In genomic region chr1:152617745-152618342, GRCm38 (mm10) we compare ENCODE assay signal across 10 mouse cellular contexts.
DNase-seq lines count a peak whose midpoint lies in the region; ATAC-seq and TF ChIP-seq lines count a peak whose summit lies in the region.
"Had no signal": no experiment of that assay in that cellular context is flagged by ENCODE, and none has a peak within 500 bp of the region (broad histone marks: within the 10 kb centered on the region; RNA-seq: fewer than 3 reads in every experiment).

No protein-coding gene starts in this region.

- H3K4me3 ChIP-seq in kidney, embryonic 15.5 days (replicated peaks), result no peak overlapping the region
- H3K4me3 ChIP-seq in bone marrow macrophage, adult 2 months (ENCODE audit: insufficient read depth, low read length), result no peak overlapping the region
- no peak overlapping the region for H3K4me3 ChIP-seq in heart, embryonic 14.5 days (ENCODE audit: control insufficient read depth in 1 of 2, insufficient read depth in 1 of 2, low read depth in 1 of 2, low read length in 2 of 2)
- H3K4me3 ChIP-seq in forebrain, embryonic 11.5 days (ENCODE audit: low read depth, low read length), result no peak overlapping the region
- H3K4me3 ChIP-seq: limb, embryonic 12.5 days had no signal

- no peak for TF ChIP-seq CTCF in bone marrow macrophage, adult 2 months (IDR thresholded peaks at IDR 0.05; ENCODE audit: low read depth, low read length)

- no peak for ATAC-seq in kidney, embryonic 15.5 days (replicated peaks; ENCODE audit: low FRiP score)
- ATAC-seq in heart, embryonic 14.5 days (ENCODE audit: insufficient number of reproducible peaks, insufficient read depth, low FRiP score, low read depth), result no peak
- ATAC-seq in megakaryocyte, adult 5-6 weeks (ENCODE audit: poor library complexity, severe bottlenecking), result peak; percentile 13; the same call in 1 of the 2 replicates
- no peak for ATAC-seq in forebrain, embryonic 11.5 days (replicated peaks; ENCODE audit: low FRiP score)

- no peak overlapping the region for H3K4me2 ChIP-seq in kidney, embryonic 15.5 days
- H3K4me2 ChIP-seq in heart, embryonic 14.5 days (ENCODE audit: low read length), result peak overlapping the region; percentile 17; the same call in 1 of the 2 replicates
- no peak overlapping the region for H3K4me2 ChIP-seq in forebrain, embryonic 11.5 days (ENCODE audit: low read depth, low read length, severe bottlenecking)
- H3K4me2 ChIP-seq: limb, embryonic 12.5 days had no signal

- H3K36me3 ChIP-seq in kidney, embryonic 15.5 days, result peaks cover 18% of the 10 kb centered on the region
- peaks cover 63% of the 10 kb centered on the region for H3K36me3 ChIP-seq in heart, embryonic 14.5 days (ENCODE audit: control insufficient read depth, insufficient read depth, low read length)
- H3K36me3 ChIP-seq in forebrain, embryonic 11.5 days (ENCODE audit: control insufficient read depth, insufficient read depth, low read length), result no peaks in the 10 kb centered on the region

- peaks cover 83% of the 10 kb centered on the region for H3K4me1 ChIP-seq in kidney, embryonic 15.5 days
- peaks cover 66% of the 10 kb centered on the region for H3K4me1 ChIP-seq in bone marrow macrophage, adult 2 months (ENCODE audit: control insufficient read depth, insufficient read depth, low read length)
- peaks cover 35 to 92% of the 10 kb centered on the region in 2 experiments for H3K4me1 ChIP-seq in heart, embryonic 14.5 days (ENCODE audit: control insufficient read depth in 2 of 2, insufficient read depth in 2 of 2, low read length in 2 of 2)
- H3K4me1 ChIP-seq in forebrain, embryonic 11.5 days (replicated peaks; ENCODE audit: control insufficient read depth, insufficient read depth, low read length), result no peaks in the 10 kb centered on the region; the same call in 1 of the 2 replicates

- no peaks in the 10 kb centered on the region for H3K27me3 ChIP-seq in kidney, embryonic 15.5 days
- H3K27me3 ChIP-seq in heart, embryonic 14.5 days (ENCODE audit: control insufficient read depth, insufficient read depth, low read length), result no peaks in the 10 kb centered on the region
- H3K27me3 ChIP-seq in forebrain, embryonic 11.5 days (ENCODE audit: control insufficient read depth, insufficient read depth, low read length), result no peaks in the 10 kb centered on the region
- H3K27me3 ChIP-seq: limb, embryonic 12.5 days had no signal

- H3K9ac ChIP-seq in kidney, embryonic 15.5 days, result no peak overlapping the region
- H3K9ac ChIP-seq in heart, embryonic 14.5 days (ENCODE audit: low read length), result peak overlapping the region; percentile 60; the same call in 1 of the 2 replicates
- no peak overlapping the region for H3K9ac ChIP-seq in forebrain, embryonic 11.5 days (ENCODE audit: low read length)
- H3K9ac ChIP-seq: limb, embryonic 12.5 days had no signal

- no peak for TF ChIP-seq POLR2A in bone marrow macrophage, adult 2 months (IDR thresholded peaks at IDR 0.05; ENCODE audit: borderline replicate concordance, low read depth, low read length)

- no peaks in the 10 kb centered on the region for H3K9me3 ChIP-seq in kidney, embryonic 15.5 days (replicated peaks)
- H3K9me3 ChIP-seq in heart, embryonic 14.5 days (ENCODE audit: control insufficient read depth, low read length), result peaks cover 7% of the 10 kb centered on the region; the same call in 1 of the 2 replicates
- no peaks in the 10 kb centered on the region for H3K9me3 ChIP-seq in forebrain, embryonic 11.5 days (ENCODE audit: control insufficient read depth, low read length)

- no peak for DNase-seq in kidney, postnatal 4 days
- no peak for DNase-seq in cerebellum, postnatal 4 days (ENCODE audit: low spot score in 2 of 2)
- no peak for DNase-seq in forebrain, embryonic 11.5 days (ENCODE audit: low spot score)
- DNase-seq: cerebellum, adult 2 months; kidney, postnatal 14 days had no signal

- 62% methylated on average over 10 of the region's 10 CpGs for WGBS in kidney, embryonic 15.5 days
- 49% methylated on average over 10 of the region's 10 CpGs for WGBS in heart, embryonic 14.5 days
- WGBS in forebrain, embryonic 11.5 days, result 89% methylated on average over 10 of the region's 10 CpGs

- H3K27ac ChIP-seq in kidney, embryonic 15.5 days, result peak overlapping the region; percentile 34; the same call in 1 of the 2 replicates
- peak overlapping the region; percentile 70 for H3K27ac ChIP-seq in bone marrow macrophage, adult 2 months (ENCODE audit: insufficient read depth, low read depth, low read length)
- peak overlapping the region; percentile 24 to 80 for H3K27ac ChIP-seq in heart, embryonic 14.5 days (replicated peaks in 1 of 2; ENCODE audit: control insufficient read depth in 1 of 2, insufficient read depth in 1 of 2, low read depth in 2 of 2, low read length in 2 of 2)
- no peak overlapping the region for H3K27ac ChIP-seq in forebrain, embryonic 11.5 days (ENCODE audit: low read depth, low read length)
- H3K27ac ChIP-seq: limb, embryonic 12.5 days had no signal
